Mouse (Mus musculus): ENCODE data around the gene Tmem47.

Gene Tmem47

DNA sequence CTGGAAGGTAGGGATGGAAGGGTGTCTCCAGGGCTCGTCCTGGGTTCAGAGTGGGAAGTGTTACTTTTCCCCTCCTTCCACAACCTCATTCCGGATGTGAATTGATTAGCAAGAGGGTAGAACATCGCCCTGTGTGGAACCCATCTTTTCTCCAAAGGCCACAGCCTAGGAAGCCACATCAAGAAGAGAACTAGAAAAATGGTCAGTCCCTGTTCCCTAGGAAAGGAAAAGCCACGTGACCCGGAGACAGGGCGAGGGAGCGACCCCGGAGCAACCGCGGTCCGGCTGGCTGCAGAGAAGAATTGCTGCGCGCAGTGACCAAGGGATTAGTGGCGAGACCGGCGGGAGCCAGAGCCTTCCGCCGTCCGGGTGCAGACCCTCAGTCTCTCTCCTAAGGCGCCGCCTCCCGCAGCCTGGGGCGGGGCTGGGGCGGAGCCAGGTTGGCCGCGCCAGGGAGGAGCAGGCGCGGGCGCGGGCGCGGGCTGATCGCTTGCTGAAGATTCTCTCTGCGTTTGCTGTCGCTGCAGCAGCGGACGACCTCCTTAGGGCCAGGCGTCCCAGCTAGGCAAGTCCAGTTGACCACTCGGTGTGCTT lies at the start of gene Tmem47:
Gene Tmem47, plus strand, starts transcription at position 489 of the 594 bp plus-strand sequence.
- DNase-seq, result peak; percentile 95

DNA sequence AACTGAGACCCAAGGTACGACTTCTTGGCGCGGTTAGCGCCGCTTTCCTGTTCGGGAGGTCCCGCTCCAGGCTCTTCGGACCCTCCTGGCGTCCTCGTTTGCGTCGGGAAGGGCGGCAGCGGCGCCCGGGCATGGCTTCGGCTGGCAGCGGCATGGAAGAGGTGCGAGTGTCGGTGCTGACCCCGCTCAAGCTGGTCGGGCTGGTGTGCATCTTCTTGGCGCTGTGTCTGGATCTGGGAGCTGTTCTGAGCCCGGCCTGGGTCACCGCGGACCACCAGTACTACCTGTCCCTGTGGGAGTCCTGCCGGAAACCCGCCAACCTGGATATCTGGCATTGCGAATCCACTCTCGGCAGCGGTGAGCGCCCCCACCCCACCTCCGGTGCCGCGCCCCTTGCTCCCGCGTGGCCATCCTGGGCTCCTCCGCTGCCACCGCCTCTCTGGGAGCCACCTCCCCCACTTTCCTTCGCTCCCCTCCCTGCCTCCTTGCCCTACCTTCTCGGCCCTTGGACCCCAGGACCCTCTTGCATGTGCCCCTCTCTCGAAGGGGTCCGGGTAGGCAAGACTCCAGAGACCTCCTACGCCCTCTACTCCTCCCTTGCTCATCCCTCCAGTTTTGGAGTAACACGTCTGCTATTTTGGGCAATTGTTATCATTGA lies 435 bp downstream of the Tmem47 start:
- peak; percentile 83 for DNase-seq

DNA sequence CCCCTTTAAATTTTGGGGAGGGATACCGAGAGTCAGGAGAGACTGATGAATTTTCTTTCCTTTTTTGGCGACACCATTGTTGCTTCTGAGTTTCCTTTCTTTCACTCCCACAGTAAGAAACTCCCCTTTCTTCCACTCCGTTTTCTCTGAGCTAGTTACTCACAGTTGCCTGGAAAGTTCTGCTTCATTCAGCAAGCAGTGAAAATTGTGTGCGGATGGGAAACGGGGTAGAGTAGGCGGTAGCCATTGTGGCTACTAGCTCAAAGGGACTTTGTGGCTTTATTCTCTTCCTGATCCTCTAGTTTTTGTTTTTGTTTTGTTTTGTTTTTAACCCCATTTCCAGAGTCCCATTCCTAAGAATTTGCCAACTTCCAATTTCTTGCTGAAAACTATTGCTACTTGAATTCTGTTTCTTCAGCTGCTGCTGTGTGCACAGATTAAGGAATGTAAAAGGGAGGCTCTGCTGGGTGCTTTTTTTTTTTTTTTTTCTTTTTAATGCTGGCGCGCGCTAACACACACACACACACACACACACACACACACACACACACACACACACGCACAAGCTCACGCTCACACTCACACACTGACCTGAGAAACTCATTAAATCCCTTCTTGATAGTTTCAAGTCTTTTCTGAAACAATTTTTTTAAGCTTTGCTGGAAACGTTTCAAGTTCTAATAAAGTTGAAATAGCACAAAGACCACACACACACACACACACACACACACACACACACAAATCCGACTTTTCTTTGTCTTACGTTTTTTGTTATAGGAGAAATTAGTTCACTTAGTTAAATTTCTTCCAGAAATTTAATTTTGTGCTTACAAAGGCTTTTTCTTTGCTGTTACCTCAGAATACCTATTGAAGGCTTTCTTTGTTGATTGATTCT lies 1.5 kb downstream of the Tmem47 start:
- no peak for DNase-seq

DNA sequence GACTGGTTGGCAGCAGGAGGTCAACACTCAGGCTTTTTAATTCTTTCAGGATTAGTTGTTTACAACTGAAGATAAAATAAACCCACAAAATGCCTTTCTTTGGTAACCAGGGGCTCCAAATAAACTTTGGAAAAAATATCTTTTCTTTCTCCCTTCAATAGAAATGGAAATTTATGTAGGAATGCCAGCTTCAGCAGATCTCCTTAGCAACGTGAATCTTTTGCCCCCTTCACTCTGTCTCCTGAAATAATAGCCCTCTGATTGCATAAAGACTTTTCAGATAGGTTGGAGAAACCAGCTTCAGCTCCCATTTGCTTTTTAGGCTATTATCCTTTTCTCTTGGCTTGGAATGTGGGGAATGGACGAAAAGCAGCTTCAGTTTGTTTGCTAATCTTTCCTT lies 2.2 kb downstream of the Tmem47 start:
- DNase-seq, result no peak

DNA sequence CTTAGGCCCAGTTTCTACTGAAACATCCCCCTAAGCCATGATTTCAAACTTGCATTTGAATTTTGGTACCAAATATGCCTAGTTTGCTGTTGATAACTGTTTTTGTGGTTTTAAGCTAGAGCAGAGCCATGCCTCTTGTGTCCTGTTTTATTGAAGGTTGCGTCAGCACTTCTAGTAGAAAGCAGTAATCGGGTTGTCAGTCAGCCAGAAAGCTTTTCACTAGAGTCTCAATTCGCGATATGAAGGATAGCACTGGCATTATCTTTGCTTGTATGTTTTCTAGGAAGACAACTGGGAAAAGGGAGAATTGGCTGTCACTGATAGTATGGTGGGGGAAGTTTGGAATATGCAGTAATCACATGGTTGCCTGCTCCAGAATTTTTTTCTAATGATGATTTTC lies 3.3 kb downstream of the Tmem47 start:
- no peak for DNase-seq

DNA sequence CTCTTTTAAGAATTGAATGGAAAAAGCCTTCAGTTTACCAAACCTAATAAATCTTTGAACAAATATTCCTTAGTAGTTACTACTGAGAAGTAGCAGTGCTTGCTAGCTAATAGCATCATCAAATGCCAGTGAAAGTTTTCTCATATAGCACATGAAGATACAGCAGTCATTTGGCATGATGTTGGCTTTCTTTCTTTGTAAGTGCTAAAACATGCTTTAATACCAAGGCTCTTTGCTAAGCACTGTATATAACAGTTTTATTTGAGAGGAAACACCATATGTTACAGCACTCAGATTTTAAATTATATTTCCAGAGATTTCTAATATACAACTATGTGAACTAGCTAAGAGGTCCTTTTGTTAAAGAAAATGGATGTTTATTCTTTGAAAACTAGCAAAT lies 8.0 kb downstream of the Tmem47 start:
- no peak for DNase-seq

DNA sequence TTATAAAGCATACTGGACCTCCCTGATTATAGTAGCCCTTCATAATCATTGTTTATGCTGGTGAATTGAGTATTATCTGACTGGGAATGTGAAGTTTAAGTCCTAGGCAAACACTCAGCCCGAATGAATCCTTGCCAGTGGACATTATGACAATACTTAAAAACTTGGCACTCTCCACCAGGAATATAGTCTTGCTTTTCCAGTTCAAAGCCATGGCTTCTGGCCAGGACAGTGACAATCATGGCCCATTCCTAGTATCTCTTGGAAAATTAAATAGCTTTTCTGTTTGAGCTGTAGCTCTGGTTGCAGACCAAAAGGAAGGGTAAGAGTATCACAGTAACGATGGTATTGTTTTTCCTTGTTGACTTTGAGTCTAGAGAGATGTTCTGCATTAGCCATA lies 10.5 kb downstream of the Tmem47 start:
- DNase-seq, result no peak

DNA sequence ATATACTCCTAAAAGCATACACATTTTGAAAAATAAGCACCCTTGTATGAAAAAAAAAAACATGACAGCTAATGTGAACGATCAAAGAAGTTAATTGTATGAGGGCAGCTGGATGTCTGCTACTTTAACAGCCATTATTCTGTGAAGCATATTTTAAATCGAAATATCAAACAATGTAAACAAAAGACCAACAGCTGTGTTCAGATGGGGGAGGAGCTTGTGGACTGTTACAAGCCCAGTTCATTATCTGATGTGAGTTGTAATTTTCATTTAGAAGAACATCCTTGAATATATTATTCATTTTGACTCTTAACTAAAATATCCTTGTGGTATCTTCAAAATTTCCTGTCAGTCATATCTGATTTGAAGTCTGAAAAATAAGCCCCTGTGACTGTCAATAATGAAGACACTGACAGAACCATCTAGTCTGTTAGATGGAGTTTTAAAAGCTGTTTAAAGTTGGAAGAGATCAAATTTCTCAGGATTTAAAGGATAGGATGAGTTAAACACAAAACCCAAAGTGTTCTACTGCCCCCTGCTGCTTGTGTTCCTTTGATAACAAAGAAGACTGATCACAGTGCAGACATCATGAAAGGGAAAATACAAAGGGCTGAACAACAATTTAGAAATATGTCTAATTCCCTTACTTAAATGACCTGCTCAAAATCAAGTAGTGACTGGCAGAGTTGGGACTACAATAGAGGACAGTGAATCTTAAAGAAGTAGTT lies 14.7 kb downstream of the Tmem47 start:
- DNase-seq, result no peak

DNA sequence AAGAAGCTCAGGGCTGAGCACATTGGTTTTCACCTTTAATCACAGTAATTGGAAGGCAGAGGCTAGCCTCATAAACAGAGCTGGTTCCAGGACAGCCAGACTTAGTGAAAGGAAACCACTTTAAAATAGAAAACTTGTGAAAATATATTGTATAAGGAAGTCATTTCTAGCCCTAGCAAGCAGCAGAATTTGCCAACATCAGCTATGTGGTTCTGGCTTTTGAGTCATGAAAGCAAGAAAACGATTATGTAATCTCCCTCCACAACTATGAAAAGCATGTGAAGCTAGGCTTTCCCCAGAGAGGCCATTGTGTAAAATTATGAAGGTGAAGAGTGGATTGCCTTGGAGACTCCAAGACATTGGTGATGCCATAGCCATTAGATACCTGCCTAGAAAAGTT lies 76.9 kb downstream of the Tmem47 start:
- DNase-seq, result no peak
